Mouse (Mus musculus) cortical plate, adult 2 months (tissue): Measurements from ENCODE around the gene Cavin4.
A peak's percentile ranks its signal among the peaks of the same experiment; 100 is the strongest.

Source experiments
- CTCF ChIP-seq: fragments of 200-500 bp; IDR thresholded peaks from 2 replicates; pipeline ENCODE4 v1.5.1; 2011; ENCODE audit warnings: mild to moderate bottlenecking, control low read depth, low read length; ENCODE audit not compliant: insufficient read depth; ENCODE audit errors: extremely low read depth
- POLR2A ChIP-seq: fragments of 200-500 bp; IDR thresholded peaks from 2 replicates; pipeline ENCODE4 v1.6.1; 2011; ENCODE audit warnings: mild to moderate bottlenecking, low read length, control low read depth; ENCODE audit not compliant: insufficient read depth; ENCODE audit errors: extremely low read depth

DNA sequence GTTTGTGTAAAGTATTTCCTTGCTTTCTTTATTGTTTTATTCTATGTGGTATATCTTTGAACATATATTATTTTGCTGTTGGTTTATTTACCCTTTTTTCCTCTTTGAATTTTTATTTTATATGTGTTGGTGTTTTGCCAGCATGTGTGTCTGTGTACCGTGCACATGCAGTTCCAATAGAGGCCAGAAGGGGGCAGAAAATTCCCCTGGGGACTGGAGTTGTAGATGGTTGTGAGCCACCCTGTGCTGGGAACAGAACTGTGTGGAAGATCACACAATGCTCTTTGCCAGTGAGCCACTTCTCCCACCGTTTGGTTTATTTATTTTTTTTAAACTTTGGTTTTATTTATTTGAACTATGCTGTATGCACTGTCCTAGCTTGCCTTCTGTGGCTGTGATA is 29.3 kb upstream of the Cavin4 start:
- TF ChIP-seq CTCF, result peak; percentile 23; the same call in 1 of the 2 replicates
- TF ChIP-seq POLR2A, result no peak
